Mouse (Mus musculus) lung, postnatal 0 days (tissue): ENCODE measurements around the gene Idh2. TPM values are rescaled to one million over a fixed set of nuclear protein-coding genes. Genes with fewer than 3 reads are reported as not detected.

Experiments
- ATAC-seq: fragments of 200-750 bp; cut with Nextera tagmentation; 2 replicates; pipeline ENCODE4 v1.8.0; 2017; ENCODE audit warnings: moderate library complexity
- DNase-seq: peaks from one replicate; pipeline ENCODE4 v3.0.0-alpha.2; 2016; ENCODE audit warnings: low spot score
- H3K27ac ChIP-seq: fragments of 300-500 bp; sonication (generic); 2 replicates; pipeline ENCODE4 v1.5.1; 2014; ENCODE audit warnings: antibody characterized with exemption, mild to moderate bottlenecking, low read length, mixed read lengths
- H3K27me3 ChIP-seq: fragments of 300-500 bp; sonication (generic); replicated peaks from 2 replicates; pipeline ENCODE4 v1.6.1; 2014; ENCODE audit warnings: low read length, mixed read lengths; ENCODE audit not compliant: insufficient read depth
- H3K36me3 ChIP-seq: fragments of 300-500 bp; sonication (generic); 2 replicates; pipeline ENCODE4 v1.6.1; 2014; ENCODE audit warnings: low read length, mixed read lengths; ENCODE audit not compliant: insufficient read depth
- H3K4me1 ChIP-seq: fragments of 300-500 bp; sonication (generic); 2 replicates; pipeline ENCODE4 v1.6.1; 2014; ENCODE audit warnings: antibody characterized with exemption, low read depth, low read length, mixed read lengths; ENCODE audit not compliant: insufficient read depth
- H3K4me2 ChIP-seq: fragments of 300-500 bp; sonication (generic); replicated peaks from 2 replicates; pipeline ENCODE4 v1.6.1; 2014; ENCODE audit warnings: low read depth, mild to moderate bottlenecking, low read length, moderate library complexity, mixed read lengths
- H3K4me3 ChIP-seq: fragments of 300-500 bp; sonication (generic); 2 replicates; pipeline ENCODE4 v1.5.1; 2014; ENCODE audit warnings: low read depth, low read length
- H3K9ac ChIP-seq: fragments of 300-500 bp; sonication (generic); replicated peaks from 2 replicates; pipeline ENCODE4 v1.6.1; 2014; ENCODE audit warnings: low read depth, mild to moderate bottlenecking
- H3K9me3 ChIP-seq: fragments of 300-500 bp; sonication (generic); 2 replicates; pipeline ENCODE4 v1.6.1; 2016; ENCODE audit warnings: low read length, mixed read lengths
- CTCF ChIP-seq: IDR thresholded peaks from 2 replicates; pipeline ENCODE4 v1.5.1; 2016; ENCODE audit warnings: antibody characterized with exemption, mild to moderate bottlenecking
- EP300 ChIP-seq: IDR thresholded peaks from 2 replicates; pipeline ENCODE4 v1.6.1; 2016; ENCODE audit warnings: antibody characterized with exemption, mild to moderate bottlenecking, control low read depth
- WGBS: fragments of 180-500 bp; shearing (Covaris S2); extraction: QIAGEN DNeasy Blood & Tissue Kit; methylation state at CpG from one replicate; pipeline ENCODE4 v1.1.7; 2014; 5-methylcytosine and 5-hydroxymethylcytosine counted together
- polyA plus RNA-seq: library from polyadenylated mRNA; unstranded; fragments of >200 nt; fragmentation: Nextera tagmentation; extraction: Ambion mirVana; gene quantifications from 2 replicates; pipeline ENCODE4 v1.2.1, GENCODE M21; 2015

The Idh2 gene
- polyA plus RNA-seq, 1 experiment from 2014 or later: 296 TPM

- no peak overlapping the region for H3K4me2 ChIP-seq
- no peaks in the 10 kb centered on the region for H3K4me1 ChIP-seq
- H3K9ac ChIP-seq: no peak overlapping the region
- no peaks in the 10 kb centered on the region for H3K9me3 ChIP-seq
- WGBS: 57% methylated on average over 7 of the region's 7 CpGs
- H3K27ac ChIP-seq: no peak overlapping the region
- H3K4me3 ChIP-seq: no peak overlapping the region
- no peaks in the 10 kb centered on the region for H3K27me3 ChIP-seq
- TF ChIP-seq CTCF (peak; percentile 90), EP300 (no peak)
- peaks cover 13% of the 10 kb centered on the region; the same call in 1 of the 2 replicates for H3K36me3 ChIP-seq
- DNase-seq (peak; percentile 72), ATAC-seq (no peak)
Observed at GRCm38 (mm10) chr7:80084484-80084931, 30.7 kb downstream of the Idh2 start.

GRCm38 (mm10) chr7:80081586-80082554, 33.3 kb downstream of the Idh2 start:
- Histone ChIP-seq H3K4me1 (peaks cover 23% of the 10 kb centered on the region), H3K27me3 (no peaks in the 10 kb centered on the region), H3K4me3 (no peak overlapping the region), H3K36me3 (peaks cover 7% of the 10 kb centered on the region; the same call in 1 of the 2 replicates), H3K9me3 (no peaks in the 10 kb centered on the region), H3K9ac (no peak overlapping the region), H3K27ac (no peak overlapping the region), H3K4me2 (no peak overlapping the region)
- ATAC-seq (no peak), DNase-seq (no peak)
- 82% methylated on average over 42 of the region's 42 CpGs for WGBS
- TF ChIP-seq CTCF (no peak), EP300 (no peak)

GRCm38 (mm10) chr7:80078792-80079301, 36.3 kb downstream of the Idh2 start:
- DNase-seq: peak; percentile 96
- WGBS: 4% methylated on average over 14 of the region's 14 CpGs
- Histone ChIP-seq H3K9ac (no peak overlapping the region), H3K4me2 (peak overlapping the region; percentile 34), H3K36me3 (peaks cover 7% of the 10 kb centered on the region; the same call in 1 of the 2 replicates), H3K9me3 (no peaks in the 10 kb centered on the region), H3K27me3 (no peaks in the 10 kb centered on the region), H3K27ac (peak overlapping the region; percentile 78), H3K4me1 (peaks cover 44% of the 10 kb centered on the region), H3K4me3 (no peak overlapping the region)
- ATAC-seq: peak; percentile 78
- TF ChIP-seq CTCF (peak; percentile 55), EP300 (peak; percentile 99)

- DNase-seq (peak; percentile 52), ATAC-seq (peak; percentile 11; the same call in 1 of the 2 replicates)
- Histone ChIP-seq H3K27ac (peak overlapping the region; percentile 54), H3K4me1 (peaks cover 46% of the 10 kb centered on the region), H3K4me3 (no peak overlapping the region), H3K9me3 (no peaks in the 10 kb centered on the region), H3K9ac (no peak overlapping the region), H3K27me3 (no peaks in the 10 kb centered on the region), H3K36me3 (peaks cover 7% of the 10 kb centered on the region; the same call in 1 of the 2 replicates), H3K4me2 (no peak overlapping the region)
- WGBS: 25% methylated on average over 9 of the region's 9 CpGs
- TF ChIP-seq EP300 (no peak), CTCF (no peak)
Observed at GRCm38 (mm10) chr7:80077801-80078200, 37.4 kb downstream of the Idh2 start.

GRCm38 (mm10) chr7:80076961-80077716, 38.1 kb downstream of the Idh2 start:
- no peak for TF ChIP-seq EP300
- no peak for TF ChIP-seq CTCF
- 76% methylated on average over 6 of the region's 6 CpGs for WGBS
- H3K4me3 ChIP-seq: no peak overlapping the region
- ATAC-seq (no peak), DNase-seq (no peak)
- H3K27ac ChIP-seq: peak overlapping the region; percentile 54; the same call in 1 of the 2 replicates
- peaks cover 46% of the 10 kb centered on the region for H3K4me1 ChIP-seq
- no peaks in the 10 kb centered on the region for H3K27me3 ChIP-seq
- peaks cover under 1% of the 10 kb centered on the region; the same call in 1 of the 2 replicates for H3K36me3 ChIP-seq
- H3K4me2 ChIP-seq: no peak overlapping the region
- H3K9me3 ChIP-seq: no peaks in the 10 kb centered on the region
- H3K9ac ChIP-seq: no peak overlapping the region
